Mouse (Mus musculus) adrenal gland, postnatal 36 days (tissue): Measurements from ENCODE around the gene Epx. TPM values are rescaled to one million over a fixed set of nuclear protein-coding genes. Genes with fewer than 3 reads are reported as not detected.

Experiments
- DNase-seq, 2 experiments: peaks; one replicate each; pipeline ENCODE4 v3.0.0; 2021; ENCODE audit warnings: mixed read lengths in 1 of 2
- total RNA-seq, 2 experiments: library from RNA; stranded (reverse); gene quantifications; 2 replicates each; pipeline ENCODE4 v1.2.3; 2021

Gene Epx
- total RNA-seq, 2 experiments from 2014 or later = not detected

GRCm38 (mm10) chr11:87840676-87841075 lies 34.7 kb downstream of the Epx start:
- no peak for DNase-seq

GRCm38 (mm10) chr11:87828239-87828900 lies 47.0 kb downstream of the Epx start, which contains the start of gene Lpo:
Lpo (minus strand) TSS chr11:87828289.
- DNase-seq = no peak

- no peak for DNase-seq
Observed at GRCm38 (mm10) chr11:87821502-87821901, 53.8 kb downstream of the Epx start.

- no peak for DNase-seq
Observed at GRCm38 (mm10) chr11:87817443-87817773, 57.9 kb downstream of the Epx start.

- peak; percentile 31 to 51 for DNase-seq
Observed at GRCm38 (mm10) chr11:87816707-87817442, 58.5 kb downstream of the Epx start.

GRCm38 (mm10) chr11:87814831-87815230 lies 60.5 kb downstream of the Epx start:
- DNase-seq = no peak

Other genes with a start within 250 kb of the Epx start
- gene Rnf43, start 212.8 kb downstream of the Epx start, total RNA-seq = 1 to 10 TPM; 6.2 to 8.9 TPM
- 10 to 100 TPM; 60.5 to 90.0 TPM for gene Supt4a, start 138.0 kb downstream of the Epx start, total RNA-seq
- gene Tspoap1, start 115.0 kb downstream of the Epx start, total RNA-seq = 1 to 10 TPM; 3.5 to 5.0 TPM
- gene Mpo, start 82.0 kb downstream of the Epx start, total RNA-seq = under 1 TPM in 1 of 2 experiments, not detected in 1; 0.40 TPM
- gene Lpo, start 47.2 kb downstream of the Epx start, total RNA-seq = not detected
- gene Mks1, start 22.3 kb downstream of the Epx start, total RNA-seq = 10 to 100 TPM in 1 of 2 experiments, 1 to 10 TPM in 1; 9.3 to 10.2 TPM
- gene Olfr462, start 16.7 kb upstream of the Epx start, total RNA-seq = not detected
- gene Olfr463, start 21.9 kb upstream of the Epx start, total RNA-seq = not detected
- not detected for gene Olfr464, start 45.4 kb upstream of the Epx start, total RNA-seq
- 100 to 1,000 TPM; 200 to 233 TPM for gene Dynll2, start 112.0 kb upstream of the Epx start, total RNA-seq
- 100 to 1,000 TPM; 212 to 243 TPM for gene Srsf1, start 171.8 kb upstream of the Epx start, total RNA-seq
- 10 to 100 TPM; 49.3 to 50.9 TPM for gene Vezf1, start 192.7 kb upstream of the Epx start, total RNA-seq
- 10 to 100 TPM; 46.9 to 53.4 TPM for gene Cuedc1, start 222.5 kb upstream of the Epx start, total RNA-seq